Mouse (Mus musculus): ENCODE results near the gene Foxa2.

- TF ChIP-seq POLR2A (IDR thresholded peaks at IDR 0.05; ENCODE audit: borderline replicate concordance, extremely low read depth, insufficient read depth, insufficient read length, poor library complexity, severe bottlenecking) (no peak), CTCF (IDR thresholded peaks at IDR 0.05; ENCODE audit: borderline replicate concordance, extremely low read depth, insufficient read depth, insufficient read length) (no peak)
These were observed 20.4 kb downstream of the Foxa2 start for GRCm38 (mm10) chr2:148026366-148026765.
